Mouse (Mus musculus): ENCODE data around the gene Odf4.

Gene Odf4

GRCm38 (mm10) chr11:68902823-68903222 lies 24.1 kb downstream of the Odf4 start:
- in situ Hi-C loops (cut with MboI, MseI): no loop called here

DNA sequence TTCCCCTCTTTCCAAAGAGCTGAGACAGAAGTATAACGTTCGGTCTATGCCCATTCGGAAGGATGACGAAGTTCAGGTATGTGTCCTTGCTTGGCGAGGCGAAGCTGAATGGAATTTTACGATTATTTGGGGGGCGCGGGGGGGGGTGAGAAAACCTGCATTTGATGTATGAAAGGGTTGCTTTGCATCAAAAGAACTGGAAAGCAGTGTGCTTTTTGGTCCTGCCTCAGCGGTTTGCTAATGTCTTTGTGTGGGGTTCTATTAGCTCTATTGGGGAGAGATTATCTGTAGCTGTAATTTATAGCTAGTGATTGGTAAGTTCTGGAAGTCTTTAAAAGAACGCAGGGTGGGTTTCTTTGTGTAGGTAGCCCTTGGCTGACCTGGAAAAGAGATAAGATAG lies 24.5 kb downstream of the Odf4 start:
- in situ Hi-C loops (cut with MboI, MseI): no loop called here

DNA sequence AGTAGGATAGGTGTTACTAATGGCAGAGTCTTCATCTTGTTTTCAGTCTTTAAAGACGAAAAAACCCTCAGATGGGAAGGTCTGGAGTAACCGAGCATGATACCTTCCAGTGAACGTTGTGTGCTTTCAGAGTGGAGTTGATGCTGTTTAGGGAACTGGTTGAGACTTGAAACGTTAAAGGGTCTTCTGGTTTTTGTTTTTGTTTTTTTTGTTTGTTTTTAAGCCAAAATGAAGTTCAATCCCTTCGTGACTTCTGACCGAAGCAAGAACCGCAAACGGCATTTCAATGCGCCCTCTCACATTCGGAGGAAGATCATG lies 24.9 kb downstream of the Odf4 start:
- in situ Hi-C loops (cut with MboI, MseI): no loop called here

DNA sequence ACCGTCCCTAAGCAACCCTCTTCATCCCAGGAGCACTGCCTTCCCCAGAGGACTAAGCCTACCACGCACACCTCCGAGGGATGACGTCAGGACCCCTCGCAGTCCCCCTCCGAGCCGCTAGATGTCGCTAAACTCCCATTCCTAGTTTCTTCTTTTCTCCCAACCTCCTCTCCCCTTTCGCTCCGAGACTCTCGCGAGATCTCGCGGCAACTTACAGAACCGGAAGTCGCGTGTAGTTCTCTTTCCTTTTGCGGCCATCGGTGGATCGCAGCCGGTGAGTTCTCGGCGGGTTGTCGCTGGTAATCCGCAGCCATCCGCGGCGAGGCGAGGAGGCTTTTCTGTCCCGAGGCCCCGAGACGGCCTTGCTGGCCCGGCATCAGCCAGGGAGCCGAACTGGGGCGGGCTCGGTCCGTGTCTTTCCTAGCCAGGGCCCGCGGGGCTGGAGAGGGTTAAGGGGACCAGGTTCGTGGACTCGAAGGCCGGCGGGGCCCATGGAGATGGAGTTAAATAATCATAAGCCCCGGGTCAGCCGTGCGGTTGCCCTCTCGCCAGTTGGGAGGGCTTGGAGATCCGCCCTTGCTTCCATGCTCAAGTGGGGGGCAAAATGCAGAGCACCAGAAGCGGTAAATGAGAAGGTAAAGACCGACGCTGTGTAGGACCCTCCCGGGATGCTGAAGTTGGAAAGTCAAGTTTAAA lies 25.4 kb downstream of the Odf4 start, which contains the start of gene Rpl26:
TSS of gene Rpl26 (plus strand) at position 233 of the 696 bp plus-strand sequence.
- in situ Hi-C loops (cut with MboI, MseI): no loop called here

- in situ Hi-C loops (cut with MboI, MseI): no loop called here
Observed at GRCm38 (mm10) chr11:68900519-68901350, 26.1 kb downstream of the Odf4 start.

DNA sequence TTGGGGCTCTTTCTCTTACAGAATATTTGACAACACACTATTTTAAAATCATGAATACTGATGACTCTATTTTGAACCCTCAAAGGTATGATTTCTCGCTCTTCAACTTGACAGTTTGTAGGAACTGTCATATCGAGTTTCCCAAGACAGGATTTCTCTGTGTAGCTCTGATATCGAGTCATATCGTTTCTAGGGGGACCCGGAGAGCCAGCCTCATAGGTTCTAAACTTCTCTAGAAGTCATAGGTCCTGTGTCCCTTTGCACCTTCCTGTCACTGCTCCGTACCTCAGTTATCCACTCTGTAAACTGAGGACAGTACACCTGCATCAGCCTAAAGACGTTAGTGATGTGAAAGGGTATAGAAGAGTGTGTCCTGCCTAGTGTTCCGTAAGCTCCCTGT lies 27.1 kb downstream of the Odf4 start:
- in situ Hi-C loops (cut with MboI, MseI): no loop called here

DNA sequence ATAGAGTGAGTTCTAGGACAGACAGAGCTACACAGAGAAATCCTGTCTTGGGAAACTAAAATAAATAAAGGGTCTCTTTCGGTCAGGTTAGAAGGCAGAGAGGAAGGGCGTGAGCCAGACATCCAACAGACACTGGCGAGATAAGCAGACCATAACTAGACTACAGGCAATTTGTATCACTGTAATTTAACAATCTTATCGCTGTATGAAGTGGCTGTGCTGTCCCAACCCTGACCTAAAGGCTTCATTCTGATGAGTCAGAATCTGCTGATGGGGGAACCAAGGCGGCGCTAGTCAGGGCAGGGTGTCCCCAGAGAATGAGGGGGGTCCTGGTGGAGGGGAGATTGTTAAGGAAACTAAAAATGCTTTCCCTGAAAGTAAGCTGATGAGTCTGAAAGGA lies 28.1 kb downstream of the Odf4 start:
- in situ Hi-C loops (cut with MboI, MseI): no loop called here

DNA sequence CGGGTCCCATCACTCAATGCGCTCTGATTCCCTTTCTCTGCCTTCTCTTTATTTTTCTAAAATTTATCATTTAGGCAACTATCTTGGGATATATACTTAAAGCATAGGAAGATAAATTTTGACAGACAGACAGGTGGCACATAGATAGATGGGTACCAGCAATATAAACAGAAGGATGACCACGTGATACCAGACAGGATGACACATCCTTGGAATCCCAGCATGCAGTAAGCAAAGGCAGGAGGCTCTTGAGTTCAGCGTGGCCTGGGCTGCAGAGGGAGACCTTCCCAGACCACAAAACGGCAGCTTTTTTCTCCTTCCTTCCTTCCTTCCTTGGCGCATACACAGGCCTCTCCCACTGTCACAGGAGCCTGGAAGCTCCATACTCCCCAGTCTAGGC lies 29.0 kb downstream of the Odf4 start:
- in situ Hi-C loops (cut with MboI, MseI): no loop called here

GRCm38 (mm10) chr11:68897120-68897519 lies 29.8 kb downstream of the Odf4 start:
- in situ Hi-C loops (cut with MboI, MseI): no loop called here

DNA sequence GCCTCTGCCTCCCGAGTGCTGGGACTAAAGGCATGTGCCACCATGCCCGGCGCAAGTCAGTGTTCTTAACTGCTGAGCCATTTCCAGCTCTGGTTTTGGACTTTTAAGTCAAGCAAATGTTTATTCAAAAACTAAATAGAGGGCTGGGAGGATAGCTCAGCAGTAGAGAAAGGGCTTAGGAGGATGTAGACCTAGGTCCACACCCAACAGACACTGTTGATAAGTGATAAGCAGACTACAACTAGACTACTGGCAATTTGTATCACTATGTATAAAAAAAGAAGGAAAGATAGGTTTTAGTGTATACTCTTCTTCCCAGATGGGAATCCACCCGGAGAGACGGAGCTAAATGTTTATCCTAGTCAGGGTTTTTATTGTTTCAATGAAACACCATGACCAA lies 30.6 kb downstream of the Odf4 start:
- in situ Hi-C loops (cut with MboI, MseI): no loop called here

GRCm38 (mm10) chr11:68893911-68894464 lies 32.9 kb downstream of the Odf4 start:
- in situ Hi-C loops (cut with MboI, MseI): no loop called here

DNA sequence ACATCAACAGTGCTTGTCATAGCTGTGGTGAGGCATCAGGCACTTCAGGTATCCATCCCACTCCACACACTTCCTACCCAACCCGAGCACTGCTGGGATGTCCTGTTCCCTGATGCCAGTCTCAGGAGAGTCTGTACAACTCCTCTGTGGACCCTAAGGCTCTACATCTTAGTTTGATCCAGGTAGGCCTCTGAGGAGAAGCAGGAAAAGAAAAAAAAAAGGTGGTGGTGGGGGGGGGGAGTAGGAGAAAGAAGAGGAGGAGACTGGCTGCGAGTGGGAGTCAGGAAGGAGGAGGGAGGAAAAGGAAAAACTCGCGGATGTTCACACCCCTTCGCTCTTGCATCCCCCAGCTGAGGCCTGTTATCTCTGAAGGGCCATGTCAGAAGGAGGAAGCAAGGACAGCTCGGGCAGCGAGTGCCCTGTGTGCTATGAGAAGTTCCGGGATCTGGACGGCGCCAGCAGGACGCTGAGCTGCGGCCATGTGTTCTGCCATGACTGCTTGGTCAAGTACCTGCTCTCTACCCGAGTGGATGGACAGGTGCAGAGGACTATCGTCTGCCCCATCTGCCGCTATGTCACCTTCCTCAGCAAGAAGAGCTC lies 34.5 kb downstream of the Odf4 start:
- in situ Hi-C loops (cut with MboI, MseI): no loop called here

DNA sequence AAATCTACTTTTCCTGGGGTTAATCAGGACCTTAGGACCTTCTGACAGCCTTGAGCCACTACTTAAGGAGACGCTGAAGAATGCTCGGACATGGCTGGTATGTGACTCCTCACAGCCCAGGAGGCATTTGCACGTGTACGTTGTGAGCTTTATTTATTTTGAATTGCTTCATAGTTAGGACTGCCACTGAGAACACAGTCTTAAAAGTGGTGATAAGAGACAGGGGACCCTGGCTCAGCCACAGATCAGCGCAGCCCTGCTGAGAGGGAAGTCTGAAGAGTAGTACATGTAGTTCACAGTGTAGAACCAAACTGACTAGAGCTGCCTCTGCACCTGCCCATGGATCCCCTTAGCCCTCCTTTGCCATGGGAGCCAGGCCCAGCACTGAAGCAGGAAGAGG lies 35.1 kb downstream of the Odf4 start:
- in situ Hi-C loops (cut with MboI, MseI): no loop called here

GRCm38 (mm10) chr11:68890625-68891024 lies 36.3 kb downstream of the Odf4 start:
- in situ Hi-C loops (cut with MboI, MseI): no loop called here

- in situ Hi-C loops (cut with MboI, MseI): no loop called here
Observed at GRCm38 (mm10) chr11:68888653-68889052, 38.2 kb downstream of the Odf4 start.

DNA sequence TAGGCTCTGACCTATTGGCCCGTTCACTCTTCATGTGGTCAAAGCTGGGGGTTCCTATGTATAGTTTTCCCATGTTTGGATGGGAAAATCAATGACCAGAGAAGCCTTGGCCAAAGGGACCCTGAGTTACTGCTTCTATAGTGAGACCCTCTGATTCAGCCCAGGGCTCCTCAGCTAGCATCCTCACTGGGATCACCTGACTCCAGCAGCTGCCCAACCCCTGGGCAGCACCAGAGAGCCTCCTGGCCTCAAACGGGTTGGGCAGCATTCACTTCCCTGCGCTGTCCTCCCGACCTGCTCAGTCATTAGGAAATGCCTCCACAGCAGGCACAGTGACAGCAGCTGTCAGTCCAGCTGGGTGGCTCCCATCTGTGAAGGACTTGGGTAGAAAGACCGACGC lies 38.6 kb downstream of the Odf4 start, which contains the start of gene Rnf222:
TSS of gene Rnf222 (plus strand) at position 301 of the 400 bp plus-strand sequence.
- in situ Hi-C loops (cut with MboI, MseI): no loop called here

GRCm38 (mm10) chr11:68886091-68886490 lies 40.8 kb downstream of the Odf4 start:
- in situ Hi-C loops (cut with MboI, MseI): no loop called here

DNA sequence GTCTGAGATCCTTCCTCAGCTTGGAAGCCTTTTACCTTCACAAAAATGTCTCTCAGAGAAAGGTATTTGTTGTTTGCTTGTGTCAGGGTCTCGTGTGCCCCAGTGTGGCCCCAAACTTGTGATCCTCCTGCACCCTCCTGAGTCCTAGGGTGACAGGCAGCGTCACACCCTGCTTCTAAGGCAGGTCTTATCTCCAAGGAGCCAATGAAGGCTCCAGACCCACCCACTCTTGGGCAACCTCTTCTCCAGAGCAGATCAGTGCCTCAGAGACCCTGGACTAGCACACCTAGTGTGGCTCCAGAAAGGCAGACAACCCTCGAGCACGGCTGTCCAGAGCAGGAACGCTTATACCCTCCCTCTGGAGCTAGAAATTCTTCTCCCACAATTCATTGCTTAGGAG lies 42.5 kb downstream of the Odf4 start:
- in situ Hi-C loops (cut with MboI, MseI): no loop called here

- in situ Hi-C loops (cut with MboI, MseI): no loop called here
Observed at GRCm38 (mm10) chr11:68883843-68884242, 43.0 kb downstream of the Odf4 start.

DNA sequence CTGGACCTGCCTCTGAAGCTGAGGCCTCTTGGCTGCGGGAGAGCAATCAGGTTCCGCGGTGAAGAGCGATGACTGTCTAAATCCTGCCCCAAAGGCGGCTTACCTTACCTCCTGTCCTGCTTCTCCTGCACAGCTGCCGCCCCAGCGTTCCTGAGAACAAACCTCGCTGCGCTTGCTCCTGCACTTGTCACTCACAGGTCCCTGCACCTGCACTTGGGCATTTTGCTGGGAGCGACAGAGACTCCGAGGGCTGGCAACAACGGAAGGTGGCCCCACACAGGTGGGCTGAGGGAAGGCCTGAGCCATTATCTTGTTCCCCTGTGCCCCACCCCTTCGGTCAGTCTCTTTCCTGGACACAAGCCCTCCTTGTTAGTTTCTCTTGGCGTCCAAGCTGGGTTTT lies 44.8 kb downstream of the Odf4 start:
- in situ Hi-C loops (cut with MboI, MseI): no loop called here

DNA sequence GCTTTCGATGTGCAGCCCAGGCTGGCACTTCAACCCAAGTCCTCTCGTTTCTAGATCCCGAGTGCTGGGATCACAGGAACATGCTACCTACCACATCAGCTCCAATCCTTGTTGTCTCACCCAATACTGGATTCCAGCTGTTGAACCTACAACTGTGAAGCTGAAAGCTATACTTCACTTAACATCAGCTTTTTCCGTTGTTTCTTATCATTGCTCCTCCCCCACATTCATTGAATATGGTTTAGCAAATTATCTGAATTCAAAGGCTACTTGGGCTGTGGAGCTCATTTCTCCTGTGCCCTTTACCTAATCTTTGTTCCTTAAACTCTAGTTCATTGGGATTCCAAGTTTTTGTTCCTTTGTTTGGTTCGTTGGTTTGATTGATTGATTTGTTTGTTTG lies 48.1 kb downstream of the Odf4 start:
- in situ Hi-C loops (cut with MboI, MseI): no loop called here

DNA sequence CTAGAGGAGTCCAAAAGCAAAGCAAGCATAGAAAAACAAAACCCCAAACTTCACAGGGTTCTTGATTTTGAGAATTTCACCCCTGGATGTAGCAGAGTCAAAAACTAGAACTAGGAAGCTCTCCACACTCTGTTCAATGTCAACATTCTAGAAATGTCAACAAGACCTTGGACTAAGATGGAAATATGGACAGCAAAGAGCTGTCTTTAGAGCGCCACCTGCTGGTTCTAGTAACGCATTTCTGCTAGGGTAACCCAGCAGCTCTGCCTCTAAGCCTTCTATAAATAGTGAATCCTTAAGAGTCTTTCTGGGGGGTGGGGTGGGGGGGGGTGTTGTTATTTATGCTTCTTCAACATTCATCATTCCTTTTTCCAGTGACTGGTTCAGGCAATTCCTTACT lies 52.0 kb downstream of the Odf4 start:
- in situ Hi-C loops (cut with MboI, MseI): no loop called here

Measured in T-helper 2 cell (primary cell).